Mouse (Mus musculus): Measurements from ENCODE around the gene Igfbpl1.
A peak's percentile ranks its signal among the peaks of the same experiment; 100 is the strongest.

The Igfbpl1 gene

DNA sequence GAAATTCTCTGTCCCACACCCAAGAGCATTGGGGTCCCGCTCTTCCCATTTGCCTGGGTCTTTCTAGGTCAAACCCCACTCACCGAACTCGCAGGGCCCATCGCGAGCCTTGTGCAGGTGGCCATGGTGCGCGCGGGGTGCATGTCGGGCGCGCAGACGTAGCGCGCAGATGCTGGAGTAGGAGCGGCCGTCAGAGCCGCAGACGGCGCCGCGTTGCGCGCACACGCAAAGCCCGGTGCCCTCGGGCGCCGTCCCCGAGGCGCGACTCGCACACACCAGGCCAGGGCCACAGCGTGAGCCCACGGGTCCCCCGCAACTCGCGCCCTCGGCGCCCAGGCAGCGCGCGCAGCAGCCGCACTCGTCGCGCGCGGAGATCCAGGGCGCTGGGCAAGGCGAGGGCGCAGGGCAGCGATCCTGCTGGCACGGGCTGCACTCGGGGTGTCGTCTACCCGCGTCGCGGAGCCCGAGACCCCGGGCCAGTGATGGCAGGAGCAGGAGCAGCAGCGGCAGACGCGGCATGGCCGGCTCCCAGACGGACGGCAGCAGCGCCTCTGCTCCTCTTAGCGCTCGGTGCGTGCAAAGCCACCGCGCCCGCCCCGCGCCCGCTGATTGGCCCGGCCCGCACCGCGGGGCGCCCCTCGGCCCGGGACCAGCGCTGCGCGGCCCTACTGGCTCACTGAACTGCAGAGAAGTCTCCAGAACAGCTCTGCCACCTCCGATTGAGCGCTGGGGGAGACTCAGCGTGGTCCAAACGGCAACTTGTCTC is at the start of gene Igfbpl1:
Igfbpl1 (minus strand) TSS at position 649 of the 766 bp plus-strand sequence.
- DNase-seq (ENCODE audit: low spot score in 2 of 2): no peak

DNA sequence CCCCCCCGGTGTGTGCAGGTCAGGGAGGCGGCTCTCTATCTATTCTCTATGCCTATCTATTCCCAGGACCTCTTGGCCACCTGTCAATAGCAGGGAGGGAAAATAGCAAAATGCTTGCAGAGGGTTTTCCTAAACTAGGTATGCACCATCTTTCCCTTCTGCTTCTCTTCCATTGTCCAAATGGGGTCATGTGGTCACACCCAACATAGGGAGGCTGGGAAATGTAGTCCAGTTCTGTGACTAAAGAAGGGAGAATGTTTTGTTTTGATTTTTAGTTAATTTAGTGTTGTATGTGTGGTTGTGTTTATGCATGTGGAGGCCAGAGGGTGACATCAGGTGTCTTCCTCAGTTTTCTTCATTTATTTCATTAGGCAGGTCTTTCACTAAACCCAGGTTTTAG is 45.4 kb upstream of the Igfbpl1 start:
- no peak for DNase-seq (ENCODE audit: low spot score in 2 of 2)

DNA sequence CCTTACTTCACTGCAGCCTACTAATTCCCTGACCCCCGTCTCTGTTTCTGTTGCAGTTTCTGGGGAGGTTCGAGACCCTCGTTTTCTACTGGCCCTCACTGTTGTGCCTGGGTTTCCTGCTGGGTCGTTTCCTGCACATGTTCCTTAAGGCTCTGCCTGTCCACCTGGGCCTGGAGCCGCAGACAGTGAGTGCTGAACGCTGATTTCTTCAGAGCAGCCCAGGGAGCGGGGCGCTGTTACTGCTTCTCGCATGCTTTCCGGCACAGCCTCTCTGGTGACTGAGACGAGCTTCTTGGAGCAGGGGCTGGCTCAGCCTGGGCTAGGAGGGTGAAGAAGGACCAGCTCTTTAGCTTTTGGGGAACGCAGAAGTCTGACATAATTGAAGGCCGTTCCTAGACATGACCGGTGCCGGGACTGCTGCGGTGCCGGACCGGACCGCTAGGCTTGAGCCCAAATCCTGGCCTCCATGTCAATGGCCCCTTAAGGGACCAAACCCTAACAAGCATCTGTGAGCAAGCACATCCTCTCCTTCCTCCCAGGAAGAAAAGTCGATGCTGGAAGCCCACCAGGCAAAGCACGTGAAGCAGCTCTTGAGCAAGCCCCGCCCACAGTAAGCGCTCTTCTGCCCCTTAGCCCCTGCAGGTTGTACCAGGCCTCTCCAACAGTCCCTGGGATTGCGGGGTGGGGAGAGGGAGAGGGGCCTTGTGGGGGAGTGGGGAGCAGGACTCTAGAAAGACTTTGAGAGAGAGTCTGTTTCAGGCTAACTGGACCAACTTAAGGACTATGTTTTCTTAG is 42.5 kb upstream of the Igfbpl1 start:
- no peak for DNase-seq (ENCODE audit: low spot score in 2 of 2)

DNA sequence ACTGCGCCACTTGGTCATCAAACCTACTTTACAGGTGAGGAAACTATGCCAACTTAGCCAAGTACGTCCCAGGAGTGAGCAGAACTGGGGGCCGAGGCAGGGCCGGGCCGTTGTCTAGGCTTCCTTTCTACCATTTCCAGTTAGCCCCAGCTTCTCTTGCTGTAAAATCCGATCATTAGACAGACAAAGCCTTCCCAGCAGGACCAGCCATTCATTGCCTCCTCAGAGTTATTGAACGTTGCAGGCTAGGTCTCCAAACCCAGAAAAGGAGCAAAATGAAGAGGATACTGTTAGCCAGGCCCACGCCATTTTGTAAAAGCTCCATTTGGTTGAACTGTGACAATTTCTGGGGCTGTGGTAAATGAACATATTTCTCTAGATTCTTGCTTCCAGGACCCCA is 40.7 kb upstream of the Igfbpl1 start:
- DNase-seq (ENCODE audit: low spot score in 2 of 2): no peak

DNA sequence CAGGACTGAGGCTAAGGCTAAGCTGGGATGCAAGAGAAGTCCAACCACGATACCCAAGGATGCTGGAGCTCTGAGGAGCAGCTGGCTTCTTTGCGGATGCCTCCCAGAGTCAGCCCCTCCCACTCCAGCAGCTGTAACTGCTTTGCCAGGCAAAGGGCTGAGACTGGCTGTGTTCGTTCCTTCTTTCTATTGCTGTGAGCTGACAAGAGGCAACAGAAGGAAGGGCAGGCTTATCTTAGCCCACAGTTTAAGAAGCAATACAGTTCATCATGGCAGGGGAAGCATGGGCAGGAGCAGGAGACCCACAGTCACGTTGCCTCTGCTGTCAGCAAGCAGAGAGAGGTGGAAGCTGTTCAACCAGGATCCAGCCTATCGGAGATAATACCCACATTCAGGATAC is 34.4 kb upstream of the Igfbpl1 start:
- no peak for DNase-seq (ENCODE audit: low spot score in 2 of 2)

DNA sequence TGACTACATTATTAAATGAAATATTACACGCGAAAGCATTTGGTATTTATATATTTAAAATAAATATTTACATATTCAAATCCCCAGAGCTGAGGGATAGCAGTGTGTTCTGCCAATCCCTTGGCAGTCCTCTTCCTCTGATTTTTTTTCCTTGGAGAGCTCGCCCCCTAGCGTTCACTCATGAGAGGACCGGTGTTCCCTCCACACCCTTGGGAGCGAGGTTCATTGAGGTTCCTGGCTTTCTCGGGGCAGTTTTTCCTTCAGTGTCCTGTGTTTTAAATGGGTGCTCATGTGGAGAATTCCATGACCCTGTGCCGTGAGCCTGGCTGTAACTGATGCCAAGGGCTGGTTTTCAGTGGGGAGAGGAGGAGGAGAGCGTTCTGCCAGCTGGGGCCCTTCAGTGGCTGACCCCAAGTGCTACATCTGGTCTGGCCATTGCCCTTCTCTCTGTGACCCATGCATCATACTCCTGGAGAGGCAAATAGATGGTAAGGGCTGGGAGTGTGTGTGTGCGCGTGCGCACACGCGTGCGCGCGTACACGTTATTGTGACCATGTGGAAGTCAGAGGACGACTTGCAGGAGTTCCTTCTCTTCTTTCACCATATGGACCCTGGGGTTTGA is 29.2 kb upstream of the Igfbpl1 start:
- peak; percentile 8 to 28 for DNase-seq (ENCODE audit: low spot score in 2 of 2)

DNA sequence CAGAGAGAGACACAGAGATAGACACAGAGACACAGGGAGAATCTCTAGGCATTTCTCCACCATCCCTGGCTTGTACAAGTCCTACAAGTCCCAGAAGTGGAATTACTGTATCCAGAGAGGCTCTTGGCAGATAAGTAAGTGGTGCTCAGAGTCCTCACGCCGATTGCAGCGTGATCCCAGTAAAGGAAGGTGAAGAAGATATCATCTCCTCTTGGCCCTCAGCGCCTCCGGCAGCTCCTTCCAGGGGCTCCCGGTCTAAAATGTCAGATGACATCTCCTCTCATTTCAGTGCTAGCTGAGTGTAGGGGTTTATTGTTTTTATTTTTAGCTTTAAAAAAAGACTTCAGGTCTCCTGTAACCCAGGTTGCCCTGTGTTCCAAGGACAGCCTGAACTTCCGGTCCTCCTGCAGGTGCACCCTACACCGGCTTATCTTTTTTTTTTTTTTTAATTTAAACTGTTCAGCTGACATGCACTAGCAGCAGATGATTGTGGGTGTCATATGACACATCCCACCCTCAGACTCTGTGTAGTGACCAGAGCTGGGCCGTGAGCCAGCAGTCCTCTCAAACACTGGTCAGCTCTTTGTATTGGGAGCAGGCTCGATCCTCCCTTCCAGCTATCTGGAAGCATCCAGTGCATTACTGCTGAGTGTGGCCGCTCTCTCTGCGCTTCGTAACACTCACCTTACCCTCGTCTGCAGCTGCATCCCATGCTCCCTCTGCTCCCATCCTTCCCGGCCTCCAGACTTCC is 26.9 kb upstream of the Igfbpl1 start:
- DNase-seq (ENCODE audit: low spot score in 2 of 2): no peak

DNA sequence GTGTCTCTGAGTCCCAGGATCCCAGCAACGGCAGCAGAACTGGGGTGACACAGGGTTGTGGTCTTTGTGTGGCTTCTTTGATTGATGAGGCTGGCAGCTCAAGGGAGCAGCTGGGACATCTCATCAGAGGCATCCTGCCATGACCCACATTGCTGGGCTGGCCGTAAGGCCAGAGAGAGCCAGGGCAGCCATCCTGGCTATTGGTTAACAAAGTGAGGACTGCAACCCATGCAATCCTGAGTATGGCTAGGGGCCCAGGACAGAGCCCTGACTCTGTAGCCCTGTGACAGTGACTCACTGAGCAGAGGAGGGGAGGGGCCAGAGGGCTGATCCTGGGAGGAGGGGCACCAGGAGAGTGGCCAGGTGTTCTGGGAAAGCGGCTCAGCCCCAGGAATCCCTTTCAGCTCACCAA is 24.9 kb upstream of the Igfbpl1 start:
- no peak for DNase-seq (ENCODE audit: low spot score in 2 of 2)

DNA sequence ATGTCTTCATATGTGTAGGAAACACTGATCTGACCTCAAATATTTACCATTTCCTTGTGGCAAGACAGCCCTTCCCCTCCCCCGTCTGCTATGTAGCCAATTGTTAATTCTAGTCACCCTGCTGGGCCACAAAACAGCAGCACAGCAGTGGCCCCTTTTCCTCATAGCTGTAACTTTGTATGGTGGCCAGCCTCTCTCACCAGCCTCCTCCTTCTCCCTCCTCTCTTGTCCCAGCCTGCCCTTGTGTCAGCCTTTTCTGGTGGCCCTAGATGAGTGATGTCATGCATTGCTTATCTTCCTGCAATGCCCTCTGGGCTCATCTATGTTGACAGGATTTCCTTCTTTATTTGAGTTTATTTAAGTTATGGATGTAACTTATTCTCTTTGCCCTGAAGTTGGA is 22.7 kb upstream of the Igfbpl1 start:
- no peak for DNase-seq (ENCODE audit: low spot score in 2 of 2)

DNA sequence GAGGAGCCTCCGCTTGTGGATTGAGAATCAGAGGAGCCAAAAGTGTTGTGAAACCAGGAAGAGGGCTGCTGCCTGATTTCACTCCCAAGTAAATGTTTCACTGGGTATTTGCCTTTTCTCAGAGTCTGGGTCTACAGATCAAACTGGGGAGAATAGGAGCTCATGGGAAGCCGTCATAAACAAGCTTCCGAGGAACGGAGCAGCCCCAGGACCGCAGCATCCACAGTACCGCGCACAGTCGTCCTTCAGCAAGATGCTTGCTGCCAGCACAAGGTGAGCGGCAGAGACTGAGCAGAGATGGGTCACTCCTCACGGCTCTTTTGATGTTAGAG is 22.1 kb upstream of the Igfbpl1 start:
- no peak for DNase-seq (ENCODE audit: low spot score in 2 of 2)

DNA sequence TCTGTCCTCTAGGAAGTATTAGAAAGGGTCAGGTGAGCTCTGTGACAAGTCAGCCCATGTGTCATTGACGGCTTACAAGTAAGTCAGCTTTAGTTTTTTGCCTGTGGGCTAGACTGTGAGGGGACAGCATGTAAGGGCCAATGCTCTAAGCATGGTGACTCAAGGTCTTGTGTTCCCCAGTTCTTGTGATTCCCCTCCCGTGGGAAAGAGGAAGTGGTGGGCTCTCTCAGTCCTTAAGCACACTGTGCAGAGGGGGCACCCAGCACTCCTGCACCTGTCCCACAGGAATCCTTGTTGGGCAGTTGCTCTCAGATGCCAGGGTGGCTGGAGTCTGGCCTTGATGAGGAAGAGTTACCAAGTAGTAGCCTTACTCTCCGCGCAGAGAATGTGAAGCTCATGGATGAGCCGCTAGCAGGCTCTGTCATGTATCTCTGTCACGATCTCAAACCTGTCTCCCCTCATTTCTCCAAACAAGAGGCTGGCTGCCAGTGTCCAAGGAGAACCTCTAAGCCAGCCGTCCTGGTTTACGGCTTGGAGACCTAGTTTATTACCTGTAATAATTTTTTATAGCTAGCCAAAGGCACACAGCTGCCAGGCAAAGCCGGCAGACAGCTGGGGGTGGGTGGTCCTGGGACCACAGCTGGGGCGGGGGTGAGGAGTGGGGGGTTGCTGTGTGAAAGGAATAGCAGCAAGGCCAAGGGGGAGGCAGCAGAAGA is 21.5 kb upstream of the Igfbpl1 start, which contains the start of gene Stra6l:
Stra6l (plus strand) TSS at position 556 of the 716 bp plus-strand sequence.
- DNase-seq (ENCODE audit: low spot score in 2 of 2): no peak

DNA sequence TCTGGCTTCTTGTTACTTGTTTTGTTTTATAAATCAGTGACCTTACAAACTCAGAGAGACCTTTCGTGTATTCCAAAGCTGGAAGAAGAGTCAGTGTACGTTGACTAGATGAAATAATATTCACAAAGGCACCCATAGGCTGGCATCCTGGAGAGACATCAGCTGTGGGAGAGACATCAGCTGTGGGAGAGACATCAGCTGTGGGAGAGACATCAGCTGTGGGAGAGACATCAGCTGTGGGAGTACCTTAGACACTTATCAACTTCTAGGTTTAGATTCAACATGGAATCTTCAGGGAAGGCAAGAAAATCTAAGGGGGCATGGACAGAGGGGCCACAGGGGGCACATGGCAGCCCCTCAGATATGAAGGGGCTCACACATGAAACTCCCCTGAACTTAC is 19.5 kb upstream of the Igfbpl1 start:
- DNase-seq (ENCODE audit: low spot score in 2 of 2): no peak

DNA sequence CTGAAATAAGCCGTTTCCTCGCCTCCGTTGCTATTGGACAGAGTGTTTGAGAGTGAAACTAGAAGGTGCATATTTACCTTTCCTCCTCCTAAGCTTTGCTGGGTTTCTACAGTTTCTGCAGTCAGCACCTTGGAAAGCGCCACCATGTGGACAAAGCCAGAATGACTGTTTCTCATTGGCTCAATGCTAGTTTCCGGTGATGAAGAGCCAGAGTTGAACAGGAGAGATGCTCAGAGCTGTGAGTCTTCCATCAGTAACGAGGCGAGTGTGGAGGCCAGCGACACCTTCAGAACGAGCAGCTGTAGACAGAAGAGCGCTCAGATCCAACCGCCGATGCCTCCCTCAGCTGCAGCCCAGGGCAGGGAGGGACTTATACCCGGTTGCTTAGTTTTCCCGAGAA is 17.6 kb upstream of the Igfbpl1 start:
- no peak for DNase-seq (ENCODE audit: low spot score in 2 of 2)

DNA sequence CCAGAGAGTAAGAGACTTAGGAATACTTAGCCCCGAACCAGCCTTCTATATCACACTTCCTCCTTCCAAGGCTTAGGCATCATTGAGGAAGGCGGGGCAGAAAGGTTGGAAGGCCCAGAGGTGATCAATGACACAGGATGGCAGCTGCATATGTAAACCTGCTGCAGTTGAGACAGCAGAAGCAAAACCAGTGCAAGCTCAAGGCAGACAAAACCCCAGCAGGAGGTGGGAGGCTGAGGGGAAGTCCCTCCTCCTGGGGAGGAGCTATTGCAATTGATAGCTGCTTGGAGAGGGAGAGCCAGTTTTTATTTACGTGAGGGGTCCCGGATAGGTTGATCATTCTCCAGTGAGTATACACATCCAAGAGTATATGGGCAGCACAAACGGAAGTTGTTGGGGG is 6.7 kb upstream of the Igfbpl1 start:
- DNase-seq (ENCODE audit: low spot score in 2 of 2): no peak

DNA sequence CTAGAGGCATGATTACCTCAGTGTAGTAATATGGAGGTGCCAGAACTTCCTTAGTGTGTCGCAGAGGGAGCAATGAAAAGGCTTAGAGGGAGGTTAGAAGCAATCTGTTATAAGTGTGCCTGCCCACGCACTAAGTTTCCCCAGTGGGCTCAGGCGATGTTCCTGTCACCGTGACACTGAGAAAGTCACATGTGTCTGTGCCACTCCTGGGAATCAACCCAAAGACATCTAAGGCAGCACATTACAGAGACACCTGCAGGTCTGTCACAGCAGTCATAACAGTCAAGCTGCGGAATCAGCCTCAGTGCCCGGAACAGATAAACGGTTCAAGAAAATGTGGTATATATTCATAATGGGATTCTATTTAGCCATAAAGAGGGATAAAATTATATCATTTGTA is 5.3 kb upstream of the Igfbpl1 start:
- no peak for DNase-seq (ENCODE audit: low spot score in 2 of 2)

DNA sequence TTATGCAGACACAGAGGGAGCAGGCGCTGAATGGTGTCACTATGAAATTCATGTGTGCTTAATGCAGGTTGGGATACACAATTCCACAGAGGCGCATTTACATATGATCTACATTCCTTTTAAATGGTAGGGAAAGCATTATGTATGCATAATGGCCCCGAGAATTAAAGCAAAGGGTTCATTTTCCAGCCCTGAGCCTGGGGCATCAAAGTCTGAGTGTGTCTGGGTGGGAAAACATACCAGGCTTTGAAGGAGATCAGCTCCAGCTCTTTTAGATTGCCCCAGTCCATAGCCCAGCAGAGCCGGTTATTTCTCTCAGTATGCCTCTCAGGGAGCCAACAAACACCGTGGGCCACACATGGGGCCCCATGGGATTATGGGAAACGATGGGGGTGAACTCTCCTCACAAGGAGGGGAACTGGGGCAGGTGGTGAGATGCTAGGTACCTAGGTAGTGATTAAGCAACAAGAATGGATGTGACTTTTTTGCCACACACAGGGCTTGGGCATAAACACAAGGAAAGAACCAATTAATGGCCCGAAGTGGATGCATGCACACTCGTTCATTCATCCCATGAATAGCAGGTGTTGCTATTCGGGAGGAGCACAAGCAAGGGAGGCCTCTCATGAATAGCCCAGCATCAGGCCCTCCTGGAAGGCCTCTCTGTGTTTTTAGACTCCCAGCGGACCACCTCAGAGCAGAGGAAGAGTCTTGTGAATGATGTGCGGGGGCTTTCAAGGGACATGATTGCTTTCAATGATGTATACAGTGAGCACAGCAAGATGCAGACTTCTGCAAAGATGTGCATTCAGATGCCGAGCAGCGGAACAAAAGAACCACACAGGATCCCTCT is 3.4 kb upstream of the Igfbpl1 start:
- DNase-seq (ENCODE audit: low spot score in 2 of 2): no peak

DNA sequence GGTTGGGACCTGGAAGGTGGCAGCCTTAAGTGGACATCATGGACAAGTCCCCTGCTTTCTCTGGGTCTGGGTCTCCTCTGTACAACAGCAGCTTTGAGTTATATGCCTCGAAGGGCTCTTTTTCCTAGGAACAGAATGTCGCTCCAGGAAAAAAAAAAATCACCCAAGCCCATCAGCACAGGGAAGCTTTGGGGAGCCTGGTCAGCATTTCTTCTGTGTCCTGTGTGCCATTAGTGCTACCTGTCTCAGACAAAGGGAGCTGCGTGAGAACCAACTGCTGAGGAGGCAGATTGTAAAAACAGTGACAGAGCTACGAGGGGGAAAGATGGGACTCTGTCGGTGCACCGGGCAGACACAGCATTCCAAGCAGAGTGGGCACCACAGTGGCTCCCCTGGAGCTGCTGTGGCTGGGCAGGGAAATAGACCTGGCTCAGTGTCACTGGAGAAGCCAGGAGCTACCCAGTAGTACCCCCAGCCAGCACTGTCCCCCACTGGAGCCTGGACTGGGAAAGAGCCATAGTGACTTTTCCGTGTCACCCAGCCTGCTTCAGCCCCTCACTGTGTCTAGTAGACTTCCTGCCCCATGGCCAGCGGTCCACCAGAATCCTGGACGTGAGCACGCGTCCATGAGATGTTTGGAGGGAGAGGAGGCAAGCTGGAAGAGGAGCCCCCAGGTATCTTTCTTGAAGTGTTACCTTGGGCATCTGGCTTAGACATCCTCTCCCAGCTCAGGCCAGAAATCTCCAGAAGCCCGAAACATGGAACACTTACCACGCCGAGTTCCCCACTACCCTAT is 1.8 kb downstream of the Igfbpl1 start:
- DNase-seq (ENCODE audit: low spot score in 2 of 2): no peak

DNA sequence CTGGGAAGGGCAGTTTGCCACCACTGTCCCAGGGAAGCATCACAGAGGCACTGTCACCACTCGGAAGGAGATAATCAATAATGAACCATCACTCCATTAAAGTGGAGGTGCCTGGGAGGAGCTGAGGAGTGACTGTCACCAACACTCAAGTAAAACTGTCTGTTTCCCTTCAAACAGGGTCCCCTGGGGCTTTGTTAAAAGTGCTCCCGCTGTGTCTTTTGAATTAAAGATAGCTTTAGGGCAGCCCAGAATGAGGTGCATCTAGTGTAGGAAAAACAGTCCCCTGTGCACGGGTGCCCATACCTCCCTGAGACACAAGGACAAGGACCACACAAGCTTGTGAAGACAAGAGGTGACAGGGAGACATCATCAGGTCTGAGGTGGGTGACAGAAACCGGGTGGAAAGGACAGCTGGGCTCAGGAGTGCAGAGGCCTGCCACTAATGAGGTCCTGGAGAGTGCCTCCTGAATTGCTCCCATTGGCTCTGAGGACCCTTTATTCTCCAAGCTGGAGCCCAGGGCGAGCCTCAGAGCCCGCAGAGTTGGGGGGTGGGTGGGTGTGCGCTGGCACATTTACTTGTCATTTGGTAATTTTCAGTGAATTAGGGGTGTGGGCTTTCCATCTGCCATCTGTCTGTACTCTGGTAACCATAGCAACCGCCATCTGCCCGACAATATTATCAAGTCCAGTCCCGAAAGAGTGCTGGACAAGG is 2.5 kb downstream of the Igfbpl1 start:
- no peak for DNase-seq (ENCODE audit: low spot score in 2 of 2)

All from spleen, postnatal 36 days (tissue).